Mouse (Mus musculus) small intestine, adult 2 months (tissue): ENCODE data around the gene Eif3l. TPM values are rescaled to one million over a fixed set of nuclear protein-coding genes. Genes with fewer than 3 reads are reported as not detected.
"Not testable (repeated sequence)": the region's sequence is repeated elsewhere in the genome, so short reads cannot be mapped to it uniquely, and the experiment has no call there.

Experiments used
- H3K27ac ChIP-seq: fragments of 200-500 bp; 2 replicates; pipeline ENCODE4 v1.5.1; 2012; ENCODE audit warnings: low read depth, low read length, control low read depth, inconsistent platforms; ENCODE audit not compliant: insufficient read depth
- H3K27me3 ChIP-seq: fragments of 200-500 bp; 2 replicates; pipeline ENCODE4 v1.6.1; 2012; ENCODE audit warnings: mild to moderate bottlenecking, moderate library complexity, low read length, inconsistent platforms; ENCODE audit not compliant: control insufficient read depth, insufficient read depth
- H3K36me3 ChIP-seq: fragments of 200-500 bp; 2 replicates; pipeline ENCODE4 v1.6.1; 2012; ENCODE audit warnings: mild to moderate bottlenecking, low read length, control low read depth, inconsistent platforms; ENCODE audit not compliant: control insufficient read depth, insufficient read depth
- H3K4me1 ChIP-seq: fragments of 200-500 bp; 2 replicates; pipeline ENCODE4 v1.6.1; 2012; ENCODE audit warnings: low read length, inconsistent platforms, mixed read lengths; ENCODE audit not compliant: control insufficient read depth, insufficient read depth, insufficient read length
- H3K4me3 ChIP-seq: fragments of 200-500 bp; 2 replicates; pipeline ENCODE4 v1.5.1; 2012; ENCODE audit warnings: low read depth, mild to moderate bottlenecking, control low read depth, inconsistent platforms, low read length, moderate library complexity
- CTCF ChIP-seq: fragments of 200-500 bp; IDR thresholded peaks from 2 replicates; pipeline ENCODE4 v1.5.1; 2012; ENCODE audit warnings: low read depth, mild to moderate bottlenecking, control low read depth, inconsistent platforms, low read length, moderate library complexity, mixed read lengths; ENCODE audit not compliant: insufficient replicate concordance, insufficient read length; ENCODE audit errors: extremely low read depth
- POLR2A ChIP-seq: fragments of 200-500 bp; IDR thresholded peaks from 2 replicates; pipeline ENCODE4 v1.6.1; 2012; ENCODE audit warnings: low read depth, mild to moderate bottlenecking, control low read depth, inconsistent platforms, low read length, moderate library complexity
- WGBS: fragments of 180-500 bp; shearing (Covaris S2); methylation state at CpG from one replicate; pipeline ENCODE4 v1.1.7; 2018; 5-methylcytosine and 5-hydroxymethylcytosine counted together
- polyA plus RNA-seq: library from polyadenylated mRNA; depleted of rRNA; stranded (reverse); fragments of >200 nt; gene quantifications from 2 replicates; pipeline ENCODE4 v1.2.3, GENCODE M21; 2012

Eif3l gene
- polyA plus RNA-seq, 1 experiment: 88.3 TPM

DNA sequence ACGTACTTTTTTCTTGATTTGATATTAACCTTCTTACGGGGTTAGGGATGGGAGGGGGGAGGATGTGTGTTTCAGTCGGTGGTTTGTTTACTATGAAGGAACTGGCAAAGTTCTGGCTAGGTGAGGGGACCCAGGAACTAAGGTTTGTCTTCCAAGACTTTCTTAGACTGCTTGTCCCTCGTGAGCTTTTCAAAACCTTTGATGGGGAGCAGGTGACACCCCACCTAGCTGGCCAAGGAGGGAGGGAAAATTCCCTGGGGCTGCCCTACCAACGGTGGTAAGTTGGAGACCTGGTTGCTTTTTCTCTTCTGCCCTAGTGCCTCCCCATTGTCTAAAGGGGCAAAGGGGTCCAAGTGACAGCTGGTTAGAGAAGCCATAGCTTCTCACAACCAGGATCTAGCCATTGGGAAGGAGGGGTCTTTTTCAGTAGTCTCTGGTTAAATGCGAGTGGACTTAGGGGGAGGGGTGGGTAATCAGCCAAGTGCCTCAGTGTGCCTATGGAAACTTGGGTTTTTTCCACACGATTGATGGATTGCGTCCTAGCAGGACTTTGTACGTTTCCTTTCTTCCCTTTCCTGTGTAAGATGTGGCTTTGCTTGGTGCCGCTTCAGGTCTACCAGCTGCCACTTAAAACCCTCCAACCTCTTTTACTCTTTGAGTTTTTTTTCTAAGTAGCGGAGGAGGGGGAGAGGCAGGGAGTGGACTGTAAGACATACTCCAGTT lies 45.3 kb upstream of the Eif3l start:
- no peaks in the 10 kb centered on the region for H3K36me3 ChIP-seq
- peak overlapping the region; percentile 92 for H3K27ac ChIP-seq
- no peaks in the 10 kb centered on the region for H3K27me3 ChIP-seq
- no peak for TF ChIP-seq POLR2A
- TF ChIP-seq CTCF: no peak
- WGBS: 2% methylated on average over 11 of the region's 11 CpGs
- peaks cover 12% of the 10 kb centered on the region for H3K4me1 ChIP-seq
- H3K4me3 ChIP-seq: peak overlapping the region; percentile 62

DNA sequence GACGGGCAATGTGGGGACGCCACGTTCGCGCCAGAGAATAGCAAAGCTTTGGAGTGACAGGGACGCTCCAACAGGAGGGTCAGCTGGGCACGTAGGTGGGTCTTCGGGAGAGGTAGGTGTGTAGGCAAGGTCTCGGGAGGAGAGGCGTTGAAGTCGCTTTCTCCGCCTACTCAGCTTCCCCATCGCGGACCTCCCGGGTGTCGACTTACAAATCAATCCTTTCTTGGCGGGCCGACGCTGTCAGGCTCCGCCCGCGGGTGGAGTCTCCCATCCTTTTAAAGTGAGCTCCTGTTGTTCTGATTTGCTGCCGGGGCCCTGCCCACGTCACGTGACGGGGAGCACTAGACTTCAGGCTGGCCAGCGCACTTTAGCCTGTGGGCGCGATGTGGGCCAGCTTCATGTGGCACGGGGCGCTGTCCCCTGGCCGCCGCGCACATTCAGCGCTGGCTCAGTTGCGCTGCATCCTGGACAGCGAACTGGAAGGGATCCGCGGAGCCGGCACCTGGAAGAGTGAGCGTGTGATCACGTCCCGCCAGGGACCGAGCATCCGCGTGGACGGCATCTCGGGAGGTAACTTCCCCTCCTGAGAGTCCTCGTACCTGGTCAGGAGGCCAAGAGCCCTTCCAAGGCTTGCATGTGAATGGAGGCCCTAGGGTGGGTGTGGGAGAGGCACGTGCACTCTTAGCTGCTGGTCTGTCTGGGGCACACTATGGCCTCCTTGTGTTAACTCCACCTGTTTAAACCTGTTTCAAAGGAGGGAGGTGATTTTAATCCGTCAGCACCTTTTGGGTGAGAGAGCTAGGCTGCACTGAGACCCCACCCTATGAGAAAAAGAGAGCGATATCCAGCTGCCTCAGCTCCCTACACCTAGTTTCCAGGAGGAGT lies 44.2 kb upstream of the Eif3l start:
- Histone ChIP-seq H3K4me3 (peak overlapping the region; percentile 71), H3K27me3 (no peaks in the 10 kb centered on the region), H3K27ac (peak overlapping the region; percentile 41), H3K4me1 (peaks cover 12% of the 10 kb centered on the region), H3K36me3 (0 out of 2 replicates have a peak, but pooled peaks cover 2% of the 10 kb centered on the region)
- 1% methylated on average over 52 of the region's 52 CpGs for WGBS
- no peak for TF ChIP-seq CTCF
- peak; percentile 65; the same call in 1 of the 2 replicates for TF ChIP-seq POLR2A

DNA sequence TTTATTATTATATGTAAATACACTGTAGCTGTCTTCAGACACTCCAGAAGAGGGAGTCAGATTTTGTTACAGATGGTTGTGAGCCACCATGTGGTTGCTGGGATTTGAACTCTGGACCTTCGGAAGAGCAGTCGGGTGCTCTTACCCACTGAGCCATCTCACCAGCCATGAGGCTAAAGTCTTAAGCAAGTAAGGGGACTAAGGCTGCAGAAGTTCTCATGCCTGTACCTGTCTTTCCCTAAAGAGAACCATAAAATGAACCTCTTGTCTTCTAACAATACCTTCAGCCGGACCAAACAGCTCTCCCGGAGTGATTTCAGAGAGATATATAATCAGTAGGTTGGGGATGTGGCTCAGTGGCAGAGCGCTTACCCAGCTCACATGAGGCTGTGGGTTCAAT lies 43.1 kb upstream of the Eif3l start:
- H3K27me3 ChIP-seq, H3K36me3 ChIP-seq, H3K4me1 ChIP-seq, H3K4me3 ChIP-seq, H3K27ac ChIP-seq: not testable (repeated sequence)
- WGBS: 73% methylated on average over 5 of the region's 5 CpGs

- peaks cover 3% of the 10 kb centered on the region; the same call in 1 of the 2 replicates for H3K27me3 ChIP-seq
- TF ChIP-seq POLR2A: no peak
- peak; percentile 86 for TF ChIP-seq CTCF
- H3K27ac ChIP-seq: no peak overlapping the region
- peak overlapping the region; percentile 42 for H3K4me3 ChIP-seq
- peaks cover 4% of the 10 kb centered on the region for H3K36me3 ChIP-seq
- peaks cover 26% of the 10 kb centered on the region for H3K4me1 ChIP-seq
- 1% methylated on average over 14 of the region's 14 CpGs for WGBS
Observed at GRCm38 (mm10) chr15:79037913-79038328, 37.1 kb upstream of the Eif3l start.

DNA sequence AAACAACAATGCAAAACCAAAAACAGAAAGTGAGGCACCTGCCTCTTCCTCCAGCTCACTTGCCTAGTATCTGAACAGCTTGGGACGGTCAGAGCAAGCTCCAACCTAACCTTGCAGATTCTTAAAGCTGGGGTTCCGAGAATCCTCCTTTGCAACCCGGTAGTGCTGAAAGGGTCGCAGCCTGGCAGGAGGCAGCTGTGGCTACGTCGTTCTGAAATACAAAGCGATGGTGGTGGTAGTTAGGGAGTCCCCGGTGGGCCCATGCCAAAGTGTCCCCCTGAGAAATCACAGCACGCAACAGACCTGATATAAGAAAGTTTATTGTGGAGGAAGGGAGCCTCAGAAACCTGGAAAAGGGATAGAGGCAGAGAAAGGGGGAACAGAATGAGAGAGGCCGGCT lies 36.6 kb upstream of the Eif3l start:
- Histone ChIP-seq H3K27me3 (peaks cover 7% of the 10 kb centered on the region; the same call in 1 of the 2 replicates), H3K27ac (no peak overlapping the region), H3K36me3 (peaks cover 4% of the 10 kb centered on the region), H3K4me3 (no peak overlapping the region), H3K4me1 (peaks cover 30% of the 10 kb centered on the region)
- WGBS: 61% methylated on average over 10 of the region's 10 CpGs
- TF ChIP-seq CTCF (no peak), POLR2A (no peak)

- Histone ChIP-seq H3K4me1 (peaks cover 33% of the 10 kb centered on the region), H3K4me3 (no peak overlapping the region), H3K27me3 (peaks cover 7% of the 10 kb centered on the region; the same call in 1 of the 2 replicates), H3K27ac (no peak overlapping the region), H3K36me3 (peaks cover 4% of the 10 kb centered on the region)
- 13% methylated on average over 7 of the region's 7 CpGs for WGBS
- no peak for TF ChIP-seq POLR2A
- peak; percentile 97 for TF ChIP-seq CTCF
Observed at GRCm38 (mm10) chr15:79038853-79039252, 36.1 kb upstream of the Eif3l start.
